Mouse (Mus musculus) testis, postnatal 10 days (tissue): Measurements from ENCODE around the gene Traf1.

Source experiments
- DNase-seq: peaks from one replicate; pipeline ENCODE4 v3.0.0; 2021; ENCODE audit warnings: low spot score

Traf1 gene

GRCm38 (mm10) chr2:34966243-34966934 is 4.8 kb upstream of the Traf1 start:
- DNase-seq = no peak

DNA sequence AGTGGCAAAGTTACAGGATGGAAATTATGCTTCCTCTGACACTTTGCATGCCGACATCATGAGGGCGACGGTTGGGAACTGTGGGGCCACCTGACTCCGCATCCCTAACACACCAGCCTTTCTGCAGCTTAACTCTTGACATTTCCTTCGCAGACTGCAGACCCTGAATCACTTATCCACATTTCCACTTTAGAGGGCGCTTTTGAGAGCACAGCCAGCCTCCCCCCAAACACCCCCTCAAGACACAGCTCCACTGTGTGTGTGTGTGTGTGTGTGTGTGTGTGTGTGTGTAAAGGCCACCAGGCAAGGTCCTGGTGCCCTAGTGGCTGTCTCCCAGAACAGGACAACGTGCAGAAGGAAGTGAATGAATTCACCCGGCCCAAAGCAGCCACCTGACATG is 4.2 kb upstream of the Traf1 start:
- DNase-seq = no peak

DNA sequence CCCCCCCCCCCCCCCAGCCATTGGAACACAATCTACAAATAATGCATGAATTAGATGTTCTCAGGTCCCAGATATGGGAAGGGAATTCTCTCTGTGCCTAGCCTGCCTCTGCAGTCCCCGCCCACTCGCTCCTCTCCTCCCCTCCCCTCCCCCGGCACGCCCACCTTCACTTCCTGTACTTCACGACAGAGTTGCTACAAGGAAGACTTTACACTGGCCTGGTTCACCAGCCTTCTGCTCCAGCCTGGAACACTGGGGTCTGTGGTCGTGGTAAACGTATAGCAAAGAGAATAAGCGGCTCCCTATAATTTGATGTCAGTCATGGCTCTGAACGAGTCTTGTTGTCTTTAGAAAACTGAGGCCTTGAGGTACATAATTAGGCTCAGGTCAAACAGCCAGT is 3.7 kb upstream of the Traf1 start:
- peak; percentile 73 for DNase-seq

DNA sequence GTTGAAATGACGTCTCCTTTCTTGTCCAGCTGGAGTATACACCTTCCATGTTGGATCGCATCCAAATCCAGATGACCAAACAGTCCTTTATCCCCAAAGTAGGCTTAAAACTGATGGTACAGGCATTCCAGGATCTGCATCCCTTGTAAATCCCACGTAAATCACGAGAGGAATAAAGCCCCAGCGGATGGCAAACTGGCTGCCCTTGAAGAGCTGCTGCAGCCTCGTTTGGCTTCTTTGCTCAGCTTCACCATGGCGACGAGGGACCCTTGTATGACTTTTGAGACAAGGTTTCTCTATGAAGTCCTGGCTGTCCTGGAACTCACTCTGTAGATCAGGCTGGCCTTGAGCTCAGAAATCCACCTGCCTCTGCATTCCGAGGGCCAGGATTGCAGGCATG is 3.1 kb upstream of the Traf1 start:
- DNase-seq = no peak

- no peak for DNase-seq
Measured at GRCm38 (mm10) chr2:34964230-34964629, 2.7 kb upstream of the Traf1 start.

- no peak for DNase-seq
Measured at GRCm38 (mm10) chr2:34963371-34963956, 1.9 kb upstream of the Traf1 start.

DNA sequence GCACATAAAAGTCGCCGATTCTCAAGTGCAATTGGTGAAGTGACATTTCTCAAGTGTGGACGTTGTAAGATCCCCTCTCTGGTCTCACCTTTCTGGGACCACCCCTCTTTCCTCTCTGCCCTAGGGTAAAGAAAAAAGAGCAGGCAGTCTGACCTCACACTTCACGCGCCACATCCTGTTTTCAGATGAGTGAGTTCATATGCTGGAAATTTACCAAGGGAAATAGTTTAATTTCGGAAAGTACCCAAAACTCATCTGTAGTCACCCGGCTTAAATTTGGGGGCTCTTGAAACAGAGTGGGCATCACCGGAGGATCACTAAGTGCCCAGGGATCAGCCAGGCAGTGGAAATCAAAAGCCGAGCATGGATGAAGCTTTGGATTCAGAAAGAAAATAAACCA is 1.3 kb upstream of the Traf1 start:
- DNase-seq = no peak

DNA sequence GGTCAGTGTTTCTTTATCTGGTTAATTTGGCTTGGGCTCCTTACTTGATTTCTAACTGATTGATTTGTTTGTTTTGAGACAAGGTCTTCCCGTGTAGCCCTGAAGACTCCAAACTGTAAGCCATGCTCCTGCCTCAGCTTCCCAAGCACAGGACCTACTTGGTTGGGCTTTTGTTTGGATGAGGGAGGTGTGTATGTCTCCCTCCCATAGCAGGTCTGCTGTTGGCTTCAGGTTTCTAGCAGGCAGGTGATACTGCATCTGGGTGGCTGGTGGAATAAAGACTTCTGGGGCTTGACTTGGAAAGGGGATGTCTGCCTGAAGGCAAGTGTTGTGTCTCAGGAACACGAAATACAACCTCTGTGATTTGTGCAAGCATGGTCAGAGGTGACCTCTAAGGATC is 639 bp upstream of the Traf1 start:
- DNase-seq = no peak

DNA sequence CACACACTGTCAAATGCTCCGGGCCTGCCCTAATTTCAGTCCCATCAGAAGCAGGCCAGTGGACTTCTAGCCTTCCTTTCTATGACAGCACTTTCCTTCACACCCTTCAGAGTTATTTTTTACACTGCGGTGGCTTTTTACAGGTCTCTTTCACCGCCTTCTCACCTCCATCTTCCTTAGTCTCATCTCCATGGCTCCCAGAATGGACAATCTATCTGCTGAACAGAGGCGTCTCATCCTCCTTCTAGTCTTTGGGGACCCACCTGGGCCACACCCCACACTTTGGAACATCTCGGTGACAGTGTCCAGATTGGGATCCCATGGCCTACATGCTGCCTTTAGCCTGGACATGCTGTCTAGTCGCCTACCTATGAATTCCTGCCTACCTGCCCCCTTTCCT is 606 bp downstream of the Traf1 start:
- DNase-seq = no peak

DNA sequence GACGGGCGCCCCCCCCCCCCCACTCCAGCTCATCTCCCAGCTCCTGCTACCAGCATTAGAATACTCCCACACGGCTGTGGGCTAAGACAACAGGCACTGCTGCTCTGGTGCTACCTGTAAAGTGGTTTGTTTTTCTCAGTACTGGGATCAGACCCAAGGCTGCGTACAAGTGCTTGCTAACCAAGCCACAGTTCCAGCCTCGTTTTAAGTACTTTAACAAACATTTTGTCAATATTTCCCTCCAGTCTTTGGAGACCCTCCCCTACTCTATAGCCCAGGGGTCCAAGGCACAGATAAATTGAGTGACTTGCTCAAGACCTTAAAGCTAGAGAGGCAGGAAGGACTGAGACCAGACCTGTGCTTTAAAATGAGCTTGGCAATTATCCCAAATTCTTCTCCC is 1.1 kb downstream of the Traf1 start:
- no peak for DNase-seq

DNA sequence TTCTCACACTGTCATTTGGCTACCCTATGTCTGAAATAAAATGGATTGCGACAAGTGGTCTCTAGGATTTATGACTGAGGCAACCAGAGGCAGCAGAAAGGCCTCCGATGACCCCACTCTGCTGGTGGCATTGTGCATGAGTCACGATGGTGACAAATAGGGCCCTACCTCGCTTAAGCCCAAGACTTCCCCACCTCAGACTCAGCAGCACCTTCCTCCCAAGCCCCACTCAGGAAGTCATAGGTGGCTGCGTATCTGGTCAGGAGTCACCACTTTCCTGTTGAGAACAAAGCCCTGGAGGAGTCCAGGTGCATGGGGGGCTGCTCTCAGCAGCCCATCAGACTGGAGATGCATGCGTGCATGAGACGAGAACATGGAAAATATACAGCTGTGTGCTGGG is 3.0 kb downstream of the Traf1 start:
- DNase-seq = no peak

DNA sequence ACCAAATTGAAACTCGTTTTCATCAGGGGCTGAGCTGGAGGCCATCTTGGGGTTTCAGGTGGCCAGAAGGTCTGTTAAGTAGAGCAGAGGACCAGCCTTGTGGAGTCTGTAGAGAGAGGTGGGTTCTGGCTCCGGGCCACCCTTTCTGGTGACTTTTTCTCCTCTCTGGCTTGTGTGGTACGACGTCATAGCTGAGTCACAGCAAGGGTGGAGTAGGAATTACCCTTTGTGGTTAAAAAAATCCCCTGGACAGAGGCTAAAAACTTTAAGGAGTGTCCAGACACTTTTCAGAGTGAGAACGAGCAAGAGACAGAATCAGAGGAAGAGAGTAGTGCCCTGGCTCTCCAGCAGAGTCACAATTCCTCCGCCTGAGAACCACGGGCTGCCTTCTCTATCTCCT is 3.5 kb downstream of the Traf1 start:
- DNase-seq = no peak

- no peak for DNase-seq
Measured at GRCm38 (mm10) chr2:34957405-34957804, 4.2 kb downstream of the Traf1 start.

DNA sequence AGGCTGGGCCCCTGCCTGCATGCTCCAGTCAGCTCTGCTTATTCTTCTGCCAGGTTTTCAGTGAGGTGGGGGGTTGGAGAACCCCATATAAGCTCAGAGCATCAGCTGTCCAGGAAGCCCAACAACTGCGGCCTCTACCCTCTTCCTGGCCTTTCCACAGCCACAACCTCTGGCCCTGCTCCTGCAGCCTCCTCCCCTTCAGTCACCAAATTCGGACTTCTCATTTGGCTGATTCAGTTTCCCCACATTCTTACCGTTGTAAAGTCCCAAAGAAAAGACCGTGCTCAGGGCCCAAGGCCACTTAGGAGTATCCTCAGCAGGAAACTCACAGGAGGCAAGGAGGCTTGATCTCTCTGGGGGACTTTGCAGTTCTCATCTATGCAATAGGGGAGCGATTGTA is 4.6 kb downstream of the Traf1 start:
- DNase-seq = no peak

DNA sequence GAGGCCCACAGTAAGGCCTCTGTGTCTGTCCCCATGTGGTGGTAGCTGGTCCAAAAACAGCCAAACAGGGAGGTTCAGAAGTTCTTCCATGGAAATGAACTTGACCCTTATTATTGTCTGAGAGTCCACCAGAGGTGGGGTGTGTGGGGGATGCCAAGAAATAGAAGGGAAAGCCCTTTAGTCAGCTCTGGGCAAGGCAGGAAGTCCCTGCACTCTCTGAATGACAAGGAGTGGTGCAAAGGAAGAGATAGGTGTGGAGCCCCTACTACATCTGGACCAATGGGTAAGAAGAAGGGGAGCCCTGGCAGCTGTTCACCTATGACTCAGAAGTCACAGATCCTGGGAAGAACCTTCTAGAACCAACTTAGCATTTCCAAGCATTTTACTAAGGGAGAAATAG is 7.2 kb downstream of the Traf1 start:
- DNase-seq = no peak

- no peak for DNase-seq
Measured at GRCm38 (mm10) chr2:34953547-34954116, 7.9 kb downstream of the Traf1 start.

GRCm38 (mm10) chr2:34953018-34953417 is 8.6 kb downstream of the Traf1 start:
- no peak for DNase-seq

- DNase-seq = no peak
Measured at GRCm38 (mm10) chr2:34951469-34951868, 10.1 kb downstream of the Traf1 start.

DNA sequence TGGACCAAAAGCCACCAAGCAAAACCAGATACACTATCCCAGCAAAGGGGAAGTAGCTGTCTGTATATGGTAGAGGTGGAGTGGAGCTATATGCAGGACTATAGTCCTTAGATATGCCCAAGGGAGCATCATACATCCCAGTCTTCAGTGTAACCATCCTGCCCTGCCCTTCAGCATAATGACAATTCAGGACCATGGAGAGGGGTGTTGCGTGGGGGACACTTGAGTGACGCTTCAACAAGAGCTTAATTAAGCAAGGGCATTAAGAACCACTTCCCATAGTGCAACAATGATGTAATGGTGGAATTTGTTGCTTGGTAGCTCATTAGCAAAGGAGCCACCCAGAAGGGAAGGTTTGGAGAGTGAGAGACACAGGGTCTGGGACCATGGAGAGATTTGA is 12.9 kb downstream of the Traf1 start:
- no peak for DNase-seq

- DNase-seq = no peak
Measured at GRCm38 (mm10) chr2:34946046-34946445, 15.5 kb downstream of the Traf1 start.

GRCm38 (mm10) chr2:34945580-34945979 is 16.0 kb downstream of the Traf1 start:
- no peak for DNase-seq

GRCm38 (mm10) chr2:34944761-34945160 is 16.8 kb downstream of the Traf1 start:
- DNase-seq = peak; percentile 75

- DNase-seq = peak; percentile 44
Measured at GRCm38 (mm10) chr2:34943556-34944120, 17.9 kb downstream of the Traf1 start.
